13 mouse cellular contexts compared by ENCODE assay signal in genomic region chr13:78641687-78642442, GRCm38 (mm10).
"Had no signal": no experiment of that assay in that cellular context is flagged by ENCODE, and none has a peak within 500 bp of the region (broad histone marks: within the 10 kb centered on the region; RNA-seq: fewer than 3 reads in every experiment).

No protein-coding gene starts in this region.

- DNase-seq: kidney, adult 8-10 months; kidney, postnatal 36 days; layer of hippocampus, adult 9-11 months; layer of hippocampus, postnatal 36 days; lung, embryonic 14.5 days; lung, postnatal 10 days; lung, postnatal 4 days; thymus, postnatal 36 days had no signal

- H3K4me1 ChIP-seq: limb, embryonic 15.5 days; liver, embryonic 12.5 days; stomach, embryonic 15.5 days had no signal

- H3K9ac ChIP-seq: limb, embryonic 15.5 days; liver, embryonic 12.5 days; lung, embryonic 14.5 days; neural tube, embryonic 15.5 days; stomach, embryonic 15.5 days had no signal

- H3K9me3 ChIP-seq: limb, embryonic 15.5 days; liver, embryonic 12.5 days; neural tube, embryonic 15.5 days; stomach, embryonic 15.5 days had no signal

- ATAC-seq: liver, embryonic 12.5 days had no signal

- H3K4me2 ChIP-seq: limb, embryonic 15.5 days; liver, embryonic 12.5 days; lung, embryonic 14.5 days; neural tube, embryonic 15.5 days; stomach, embryonic 15.5 days had no signal

- H3K27me3 ChIP-seq: limb, embryonic 15.5 days; liver, embryonic 12.5 days; neural tube, embryonic 15.5 days; stomach, embryonic 15.5 days had no signal

- H3K27ac ChIP-seq: limb, embryonic 15.5 days; liver, embryonic 12.5 days; neural tube, embryonic 15.5 days; stomach, embryonic 15.5 days had no signal

- H3K4me3 ChIP-seq: limb, embryonic 15.5 days; liver, embryonic 12.5 days; myocyte; neural tube, embryonic 15.5 days; stomach, embryonic 15.5 days had no signal

- H3K36me3 ChIP-seq: limb, embryonic 15.5 days; liver, embryonic 12.5 days; neural tube, embryonic 15.5 days; stomach, embryonic 15.5 days had no signal
